ENCODE assay signal across 8 mouse cellular contexts in the genomic region with DNA sequence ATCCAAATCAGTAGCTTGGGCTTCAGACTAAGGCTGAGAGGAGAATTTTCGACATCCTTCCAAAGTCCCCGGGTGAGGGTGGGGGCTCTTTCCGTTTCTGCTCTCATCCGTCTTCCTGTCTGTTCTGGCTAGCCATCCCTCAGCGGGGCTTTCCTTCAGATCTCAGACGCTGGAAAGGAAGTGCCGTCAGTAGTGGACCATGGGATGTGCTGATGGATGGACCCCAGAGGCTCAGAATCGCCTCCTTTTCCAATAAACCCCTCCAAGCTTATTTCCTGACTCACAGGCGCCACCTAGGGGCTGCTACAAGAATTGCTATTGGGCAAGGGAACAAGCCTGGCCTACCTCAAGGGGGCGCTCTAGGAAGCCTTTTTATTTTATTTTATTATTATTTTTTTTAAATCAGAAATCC. TPM values are rescaled to one million over a fixed set of nuclear protein-coding genes. Genes with fewer than 3 reads are reported as not detected.
DNase-seq lines count a peak whose midpoint lies in the region; ATAC-seq and TF ChIP-seq lines count a peak whose summit lies in the region.

No protein-coding gene starts in this region.

- intact Hi-C loops in gastrocnemius, adult 2 months (cut with DNase I), result loop anchor here (2.0 kb wide), 2 partner anchors 25 to 141 kb away; no protein-coding TSS in a partner anchor
- intact Hi-C loops in left cerebral cortex, adult 2 months (cut with DNase I), result loop anchor here (2.0 kb wide), 2 partner anchors 37 to 141 kb away; no protein-coding TSS in a partner anchor

- peak overlapping the region; percentile 69 for H3K27ac ChIP-seq in gastrocnemius, adult 2 months
- H3K27ac ChIP-seq in hindbrain, embryonic 16.5 days (ENCODE audit: low read depth, low read length), result peak overlapping the region; percentile 55; the same call in 1 of the 2 replicates
- no peak overlapping the region for H3K27ac ChIP-seq in left cerebral cortex, adult 2 months

- peak overlapping the region; percentile 49 for H3K4me2 ChIP-seq in hindbrain, embryonic 16.5 days (ENCODE audit: low read length)

- POLR2A ChIA-PET in Patski (lab: Charles Lee), result interaction anchor here (1.8 kb wide), 1 partner anchor 11 kb away, joined by 6 read pairs; the partner anchor contains the start of gene Aldh4a1

- in situ Hi-C loops in Patski (cut with MboI; ENCODE audit: low pct_unique_long_range_greater_than_20kb), result loop anchor here (5.0 kb wide), 1 partner anchor 34 kb away; no protein-coding TSS in a partner anchor

- ATAC-seq in Patski, result no peak
- peak; percentile 66; the same call in 1 of the 2 replicates for ATAC-seq in hindbrain, embryonic 16.5 days

- H3K9ac ChIP-seq in hindbrain, embryonic 16.5 days (ENCODE audit: low read depth, low read length), result no peak overlapping the region

- 0 out of 2 replicates have a peak, but pooled peaks cover 2% of the 10 kb centered on the region for H3K9me3 ChIP-seq in hindbrain, embryonic 16.5 days (ENCODE audit: control insufficient read depth, low read length)
- no peaks in the 10 kb centered on the region for H3K9me3 ChIP-seq in megakaryocyte, embryonic 14.5 days

- CTCF ChIA-PET in Patski (lab: Charles Lee), result interaction anchor here (0.7 to 3.2 kb wide), 24 partner anchors 9 to 170 kb away, joined by 3 to 18 read pairs (median 4); partner anchors contain the start of genes Aldh4a1 and Gm21969

- H3K27me3 ChIP-seq in Patski, result no peaks in the 10 kb centered on the region
- H3K27me3 ChIP-seq in hindbrain, embryonic 16.5 days (replicated peaks; ENCODE audit: control insufficient read depth, insufficient read depth, low read length), result no peaks in the 10 kb centered on the region
- peaks cover 23% of the 10 kb centered on the region for H3K27me3 ChIP-seq in megakaryocyte, embryonic 14.5 days (replicated peaks)

- DNase-seq in Patski (ENCODE audit: low read depth, low spot score), result no peak
- DNase-seq in cerebellum, postnatal 10 days, result peak; percentile 93 to 94
- peak; percentile 84 for DNase-seq in gastrocnemius, adult 2 months
- peak; percentile 69 to 79 for DNase-seq in left cerebral cortex, adult 2 months (ENCODE audit: extremely low spot score in 1 of 2, low spot score in 2 of 2)
- peak; percentile 75 to 82 for DNase-seq in right cerebral cortex, adult 2 months (ENCODE audit: low spot score in 2 of 2)
- peak; percentile 54 for DNase-seq in urinary bladder, postnatal 10 days (ENCODE audit: low spot score)

- peaks cover 13% of the 10 kb centered on the region for H3K36me3 ChIP-seq in hindbrain, embryonic 16.5 days (ENCODE audit: control insufficient read depth, insufficient read depth, low read length)
- H3K36me3 ChIP-seq in megakaryocyte, embryonic 14.5 days (replicated peaks; ENCODE audit: low read length), result peaks cover 12% of the 10 kb centered on the region

- peak; percentile 87 for TF ChIP-seq CTCF in Patski (IDR thresholded peaks at IDR 0.05)
- TF ChIP-seq CTCF in gastrocnemius, adult 2 months (IDR thresholded peaks at IDR 0.05), result no peak
- no peak; the same call in 1 of the 2 replicates for TF ChIP-seq CTCF in left cerebral cortex, adult 2 months (IDR thresholded peaks at IDR 0.05)

- H3K4me1 ChIP-seq in hindbrain, embryonic 16.5 days (ENCODE audit: control insufficient read depth, insufficient read depth, low read depth, low read length), result peaks cover 2% of the 10 kb centered on the region
- peaks cover 51% of the 10 kb centered on the region for H3K4me1 ChIP-seq in megakaryocyte, embryonic 14.5 days

- H3K4me3 ChIP-seq in gastrocnemius, adult 2 months, result peak overlapping the region; percentile 58
- no peak overlapping the region for H3K4me3 ChIP-seq in hindbrain, embryonic 16.5 days (ENCODE audit: low read length)
- no peak overlapping the region for H3K4me3 ChIP-seq in left cerebral cortex, adult 2 months
- H3K4me3 ChIP-seq in megakaryocyte, embryonic 14.5 days (replicated peaks), result peak overlapping the region; percentile 82

- WGBS in hindbrain, embryonic 16.5 days, result 4% methylated on average over 10 of the region's 10 CpGs

RNA-seq across cellular contexts. Expression of gene Gm21969, which starts 8.6 kb away (rescaled TPM):
- polyA plus RNA-seq in Patski (2021), result not detected
- total RNA-seq in gastrocnemius, adult 2 months (2021), result not detected
- not detected in 2 replicates for polyA plus RNA-seq in hindbrain, embryonic 16.5 days (2015; fragmentation: Nextera tagmentation; extraction: Ambion mirVana)
- total RNA-seq in left cerebral cortex, adult 2 months (2021), result not detected
- 0.03 TPM in 1 of 2 replicates, not detected in the other for polyA plus RNA-seq in megakaryocyte, embryonic 14.5 days (2012; ENCODE audit: insufficient read depth, low replicate concordance)

RNA-seq across cellular contexts. Expression of gene Aldh4a1, which starts 11.1 kb away (rescaled TPM):
- polyA plus RNA-seq in Patski (2021), result 34.4 TPM
- 10 to 100 TPM; 58.2 to 75.6 TPM for total RNA-seq in gastrocnemius, adult 2 months (2021)
- polyA plus RNA-seq in hindbrain, embryonic 16.5 days (2015; fragmentation: Nextera tagmentation; extraction: Ambion mirVana), result 31.9 and 35.4 TPM in 2 replicates
- total RNA-seq in left cerebral cortex, adult 2 months (2021), result 10 to 100 TPM; 16.9 to 17.0 TPM
- polyA plus RNA-seq in megakaryocyte, embryonic 14.5 days (2012; ENCODE audit: insufficient read depth, low replicate concordance), result 12.3 and 18.6 TPM in 2 replicates

RNA-seq across cellular contexts. Expression of gene Tas1r2, which starts 41.8 kb away (rescaled TPM):
- 0.03 TPM for polyA plus RNA-seq in Patski (2021)
- total RNA-seq in gastrocnemius, adult 2 months (2021), result not detected
- polyA plus RNA-seq in hindbrain, embryonic 16.5 days (2015; fragmentation: Nextera tagmentation; extraction: Ambion mirVana), result not detected in 2 replicates
- total RNA-seq in left cerebral cortex, adult 2 months (2021), result not detected
- polyA plus RNA-seq in megakaryocyte, embryonic 14.5 days (2012; ENCODE audit: insufficient read depth, low replicate concordance), result 0.48 TPM in 1 of 2 replicates, not detected in the other

Comparison
In these comparisons a context has a peak if more than half of its experiments do, and no peak if none do; other contexts are left out.
1. H3K4me3 ChIP-seq: peak in gastrocnemius, adult 2 months (single experiment) and megakaryocyte, embryonic 14.5 days (single experiment); none in hindbrain, embryonic 16.5 days (single experiment) and left cerebral cortex, adult 2 months (single experiment).